ENCODE assay signal across 20 mouse cellular contexts in the genomic region with DNA sequence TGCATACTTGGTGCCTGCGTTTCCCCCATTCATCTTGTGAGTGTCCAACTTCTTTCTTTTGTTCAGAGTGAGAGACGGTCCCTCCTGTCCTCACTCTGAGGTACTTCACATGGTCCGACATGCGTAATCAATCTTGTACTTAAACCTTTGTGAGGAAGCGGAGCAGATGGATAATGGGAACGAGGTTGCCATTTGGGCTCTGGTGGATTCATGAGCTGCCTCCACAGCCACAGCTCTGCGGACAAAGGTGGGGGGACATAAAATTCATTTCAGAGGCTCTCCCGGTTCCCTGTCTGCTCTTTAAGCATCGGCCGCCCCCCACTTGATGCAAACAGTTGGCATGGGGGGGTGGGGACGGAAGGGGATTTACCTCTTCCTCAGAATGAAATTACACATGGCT.
A peak's percentile ranks its signal among the peaks of the same experiment; 100 is the strongest.
DNase-seq lines count a peak whose midpoint lies in the region; ATAC-seq and TF ChIP-seq lines count a peak whose summit lies in the region.
"Had no signal": no experiment of that assay in that cellular context is flagged by ENCODE, and none has a peak within 500 bp of the region (broad histone marks: within the 10 kb centered on the region; RNA-seq: fewer than 3 reads in every experiment).

No protein-coding gene starts in this region.

- H3K4me3 ChIP-seq in forebrain, embryonic 10.5 days: no peak overlapping the region
- no peak overlapping the region for H3K4me3 ChIP-seq in forebrain, embryonic 14.5 days (ENCODE audit: low read depth, low read length)
- no peak overlapping the region for H3K4me3 ChIP-seq in hindbrain, embryonic 12.5 days
- no peak overlapping the region for H3K4me3 ChIP-seq in hindbrain, embryonic 14.5 days (replicated peaks; ENCODE audit: low read length)
- no peak overlapping the region for H3K4me3 ChIP-seq in layer of hippocampus, adult 2 months
- H3K4me3 ChIP-seq: embryonic facial prominence, embryonic 12.5 days; forebrain, embryonic 12.5 days; heart, embryonic 13.5 days; hindbrain, embryonic 15.5 days had no signal

- TF ChIP-seq POLR2A in brain, embryonic 14.5 days (IDR thresholded peaks at IDR 0.05; ENCODE audit: borderline replicate concordance, extremely low read depth, insufficient read depth, insufficient read length, poor library complexity, severe bottlenecking): no peak

- no peak for ATAC-seq in forebrain, embryonic 14.5 days
- ATAC-seq in hindbrain, embryonic 12.5 days (ENCODE audit: low FRiP score): 0 out of 2 replicates have a peak, but pooled peaks have one; percentile 24
- no peak for ATAC-seq in hindbrain, embryonic 14.5 days (ENCODE audit: low FRiP score)
- ATAC-seq: forebrain, postnatal 0 days had no signal

- H3K36me3 ChIP-seq in forebrain, embryonic 10.5 days (replicated peaks): no peaks in the 10 kb centered on the region
- no peaks in the 10 kb centered on the region for H3K36me3 ChIP-seq in forebrain, embryonic 14.5 days (ENCODE audit: control insufficient read depth, insufficient read depth, low read length)
- no peaks in the 10 kb centered on the region for H3K36me3 ChIP-seq in hindbrain, embryonic 12.5 days
- no peaks in the 10 kb centered on the region for H3K36me3 ChIP-seq in hindbrain, embryonic 14.5 days (replicated peaks; ENCODE audit: control insufficient read depth, insufficient read depth)
- H3K36me3 ChIP-seq: embryonic facial prominence, embryonic 12.5 days; forebrain, embryonic 12.5 days; heart, embryonic 13.5 days; hindbrain, embryonic 15.5 days had no signal

- TF ChIP-seq CTCF in brain, embryonic 14.5 days (IDR thresholded peaks at IDR 0.05; ENCODE audit: borderline replicate concordance, extremely low read depth, insufficient read depth, insufficient read length): no peak
- TF ChIP-seq CTCF in layer of hippocampus, adult 2 months (conservative IDR thresholded peaks at IDR 0.05): no peak

- H3K4me2 ChIP-seq in forebrain, embryonic 14.5 days (ENCODE audit: low read length): no peak overlapping the region
- H3K4me2 ChIP-seq in hindbrain, embryonic 12.5 days (replicated peaks): 0 out of 2 replicates have a peak overlapping the region, but pooled peaks have one; percentile 0
- H3K4me2 ChIP-seq in hindbrain, embryonic 14.5 days (replicated peaks): no peak overlapping the region
- H3K4me2 ChIP-seq: embryonic facial prominence, embryonic 12.5 days; forebrain, embryonic 12.5 days; heart, embryonic 13.5 days; hindbrain, embryonic 15.5 days had no signal

- H3K27me3 ChIP-seq in forebrain, embryonic 10.5 days (ENCODE audit: poor library complexity, severe bottlenecking): no peaks in the 10 kb centered on the region
- H3K27me3 ChIP-seq in forebrain, embryonic 14.5 days (replicated peaks; ENCODE audit: control insufficient read depth, insufficient read depth, low read length): no peaks in the 10 kb centered on the region
- H3K27me3 ChIP-seq in hindbrain, embryonic 12.5 days: peaks cover 5% of the 10 kb centered on the region; the same call in 1 of the 2 replicates
- H3K27me3 ChIP-seq in hindbrain, embryonic 14.5 days (ENCODE audit: control insufficient read depth, insufficient read depth, low read length): peaks cover 5% of the 10 kb centered on the region
- H3K27me3 ChIP-seq: forebrain, embryonic 12.5 days had no signal

- no peak overlapping the region for H3K9ac ChIP-seq in forebrain, embryonic 14.5 days (ENCODE audit: low read length)
- no peak overlapping the region for H3K9ac ChIP-seq in hindbrain, embryonic 12.5 days
- no peak overlapping the region for H3K9ac ChIP-seq in hindbrain, embryonic 14.5 days
- H3K9ac ChIP-seq: embryonic facial prominence, embryonic 12.5 days; forebrain, embryonic 12.5 days; forebrain, postnatal 0 days; heart, embryonic 13.5 days; hindbrain, embryonic 15.5 days had no signal

- WGBS in forebrain, embryonic 10.5 days: 70% methylated on average over 11 of the region's 11 CpGs
- WGBS in forebrain, embryonic 14.5 days: 53% methylated on average over 11 of the region's 11 CpGs
- WGBS in hindbrain, embryonic 12.5 days: 41% methylated on average over 11 of the region's 11 CpGs
- WGBS in hindbrain, embryonic 14.5 days: 29% methylated on average over 11 of the region's 11 CpGs

- H3K9me3 ChIP-seq in forebrain, embryonic 10.5 days: no peaks in the 10 kb centered on the region
- H3K9me3 ChIP-seq in forebrain, embryonic 14.5 days (replicated peaks; ENCODE audit: control insufficient read depth, low read length): no peaks in the 10 kb centered on the region
- no peaks in the 10 kb centered on the region for H3K9me3 ChIP-seq in hindbrain, embryonic 12.5 days (replicated peaks)
- H3K9me3 ChIP-seq in hindbrain, embryonic 14.5 days (ENCODE audit: control insufficient read depth, low read length): no peaks in the 10 kb centered on the region
- H3K9me3 ChIP-seq: embryonic facial prominence, embryonic 12.5 days; forebrain, embryonic 12.5 days; heart, embryonic 13.5 days; hindbrain, embryonic 15.5 days had no signal

- H3K27ac ChIP-seq in forebrain, embryonic 10.5 days: peak overlapping the region; percentile 72
- no peak overlapping the region for H3K27ac ChIP-seq in forebrain, embryonic 14.5 days (ENCODE audit: low read depth, low read length)
- H3K27ac ChIP-seq in hindbrain, embryonic 12.5 days: 0 out of 2 replicates have a peak overlapping the region, but pooled peaks have one; percentile 30
- H3K27ac ChIP-seq in hindbrain, embryonic 14.5 days: no peak overlapping the region
- H3K27ac ChIP-seq in layer of hippocampus, adult 2 months: no peak overlapping the region
- H3K27ac ChIP-seq: embryonic facial prominence, embryonic 12.5 days; forebrain, embryonic 12.5 days; heart, embryonic 13.5 days; hindbrain, embryonic 15.5 days had no signal

- peaks cover 61% of the 10 kb centered on the region for H3K4me1 ChIP-seq in forebrain, embryonic 10.5 days
- peaks cover 24% of the 10 kb centered on the region for H3K4me1 ChIP-seq in forebrain, embryonic 14.5 days (ENCODE audit: control insufficient read depth, insufficient read depth, low read length)
- peaks cover 40% of the 10 kb centered on the region for H3K4me1 ChIP-seq in hindbrain, embryonic 12.5 days
- peaks cover 7% of the 10 kb centered on the region; the same call in 1 of the 2 replicates for H3K4me1 ChIP-seq in hindbrain, embryonic 14.5 days (replicated peaks; ENCODE audit: control insufficient read depth, insufficient read depth, low read length)
- H3K4me1 ChIP-seq: embryonic facial prominence, embryonic 12.5 days had no signal

- DNase-seq in forebrain, embryonic 10.5 days (ENCODE audit: extremely low spot score, low spot score): no peak
- no peak for DNase-seq in forebrain, embryonic 14.5 days (ENCODE audit: low spot score)
- DNase-seq in hindbrain, embryonic 14.5 days (ENCODE audit: low spot score): no peak
- peak; percentile 48 for DNase-seq in brain, embryonic 14.5 days (ENCODE audit: low read depth)
- peak; percentile 69 for DNase-seq in mesoderm, embryonic 11.5 days (ENCODE audit: low read depth, low spot score)
- DNase-seq in layer of hippocampus, adult 2 months (ENCODE audit: low spot score in 2 of 2): no peak
- no peak for DNase-seq in adrenal gland, adult 8-10 months
- DNase-seq: adrenal gland, postnatal 14 days; cerebellum, adult 11 months; cerebellum, adult 9-10 months; cerebellum, postnatal 25 days; forebrain, postnatal 0 days; gastrocnemius, postnatal 14 days; heart, postnatal 36 days; kidney, adult 11 months had no signal

Comparison
In these comparisons a context has a peak if more than half of its experiments do, and no peak if none do; other contexts are left out.
1. H3K27ac ChIP-seq: peak in forebrain, embryonic 10.5 days (single experiment) and hindbrain, embryonic 12.5 days (single experiment); none in forebrain, embryonic 14.5 days (single experiment), hindbrain, embryonic 14.5 days (single experiment) and layer of hippocampus, adult 2 months (single experiment).
2. DNase-seq: peak in brain, embryonic 14.5 days (single experiment) and mesoderm, embryonic 11.5 days (single experiment); none in forebrain, embryonic 10.5 days (single experiment), forebrain, embryonic 14.5 days (single experiment), hindbrain, embryonic 14.5 days (single experiment), layer of hippocampus, adult 2 months (0 of 2) and adrenal gland, adult 8-10 months (single experiment).